Mouse (Mus musculus): ENCODE data around the gene C1qb.

Gene C1qb

GRCm38 (mm10) chr4:136893691-136894543 is 7.9 kb upstream of the C1qb start:
- peak; percentile 70 for DNase-seq (ENCODE audit: low spot score)

- DNase-seq (ENCODE audit: low spot score), result no peak
Observed at GRCm38 (mm10) chr4:136892811-136893210, 6.8 kb upstream of the C1qb start, which contains the start of gene C1qc. Gene C1qc (minus strand): TSS chr4:136893065.

- no peak for DNase-seq (ENCODE audit: low spot score)
Observed at GRCm38 (mm10) chr4:136892371-136892770, 6.4 kb upstream of the C1qb start.

GRCm38 (mm10) chr4:136891115-136891514 is 5.1 kb upstream of the C1qb start:
- DNase-seq (ENCODE audit: low spot score), result no peak

GRCm38 (mm10) chr4:136889981-136890380 is 4.0 kb upstream of the C1qb start:
- no peak for DNase-seq (ENCODE audit: low spot score)

GRCm38 (mm10) chr4:136887714-136888113 is 1.7 kb upstream of the C1qb start:
- no peak for DNase-seq (ENCODE audit: low spot score)

- DNase-seq (ENCODE audit: low spot score), result peak; percentile 58
Observed at GRCm38 (mm10) chr4:136878601-136879000, 7.4 kb downstream of the C1qb start.

- peak; percentile 19 for DNase-seq (ENCODE audit: low spot score)
Observed at GRCm38 (mm10) chr4:136878171-136878570, 7.8 kb downstream of the C1qb start.

- peak; percentile 72 for DNase-seq (ENCODE audit: low spot score)
Observed at GRCm38 (mm10) chr4:136876971-136877370, 9.0 kb downstream of the C1qb start.

GRCm38 (mm10) chr4:136875012-136875411 is 11.0 kb downstream of the C1qb start:
- DNase-seq (ENCODE audit: low spot score), result no peak

- no peak for DNase-seq (ENCODE audit: low spot score)
Observed at GRCm38 (mm10) chr4:136868371-136868770, 17.6 kb downstream of the C1qb start.

GRCm38 (mm10) chr4:136867690-136868345 is 18.2 kb downstream of the C1qb start:
- peak; percentile 67 for DNase-seq (ENCODE audit: low spot score)

GRCm38 (mm10) chr4:136865531-136865930 is 20.5 kb downstream of the C1qb start:
- peak; percentile 37 for DNase-seq (ENCODE audit: low spot score)

GRCm38 (mm10) chr4:136864751-136865470 is 21.1 kb downstream of the C1qb start:
- peak; percentile 91 for DNase-seq (ENCODE audit: low spot score)

- DNase-seq (ENCODE audit: low spot score), result no peak
Observed at GRCm38 (mm10) chr4:136863517-136863916, 22.5 kb downstream of the C1qb start.

- DNase-seq (ENCODE audit: low spot score), result no peak
Observed at GRCm38 (mm10) chr4:136862411-136862810, 23.6 kb downstream of the C1qb start.

GRCm38 (mm10) chr4:136861806-136862205 is 24.2 kb downstream of the C1qb start:
- DNase-seq (ENCODE audit: low spot score), result peak; percentile 65

GRCm38 (mm10) chr4:136860022-136860421 is 26.0 kb downstream of the C1qb start:
- DNase-seq (ENCODE audit: low spot score), result no peak

- peak; percentile 49 for DNase-seq (ENCODE audit: low spot score)
Observed at GRCm38 (mm10) chr4:136855081-136855480, 30.9 kb downstream of the C1qb start.

GRCm38 (mm10) chr4:136852989-136853388 is 33.0 kb downstream of the C1qb start:
- no peak for DNase-seq (ENCODE audit: low spot score)

- DNase-seq (ENCODE audit: low spot score), result no peak
Observed at GRCm38 (mm10) chr4:136852119-136852518, 33.9 kb downstream of the C1qb start.

- no peak for DNase-seq (ENCODE audit: low spot score)
Observed at GRCm38 (mm10) chr4:136848565-136848964, 37.4 kb downstream of the C1qb start.

GRCm38 (mm10) chr4:136847166-136847565 is 38.8 kb downstream of the C1qb start:
- no peak for DNase-seq (ENCODE audit: low spot score)

Data from embryo, embryonic 10.5 days (tissue).